Mouse (Mus musculus): ENCODE data around the gene Rbmxl1.

GRCm38 (mm10) chr8:78515132-78515531 lies 6.4 kb upstream of the Rbmxl1 start:
- TF ChIP-seq POLR2A (IDR thresholded peaks at IDR 0.05; ENCODE audit: low read depth, low read length) (no peak), CTCF (IDR thresholded peaks at IDR 0.05; ENCODE audit: extremely low read depth, insufficient read depth, insufficient read length, insufficient replicate concordance) (no peak)

Measured in spleen, adult 2 months (tissue).